Mouse (Mus musculus) liver, embryonic 14.5 days (tissue): Measurements from ENCODE around the gene Stard13.

Experiments used
- CTCF ChIP-seq: IDR thresholded peaks from 2 replicates; pipeline ENCODE4 v1.5.1; 2016; ENCODE audit warnings: antibody characterized with exemption, low read depth, control low read depth
- EP300 ChIP-seq: IDR thresholded peaks from 2 replicates; pipeline ENCODE4 v1.6.1; 2016; ENCODE audit warnings: antibody characterized with exemption, low read depth

- no peak for TF ChIP-seq EP300
- no peak for TF ChIP-seq CTCF
Observed at GRCm38 (mm10) chr5:151109822-151110221, 123.8 kb downstream of the Stard13 start.
